Mouse (Mus musculus) brain, embryonic 14.5 days (tissue): ENCODE results near the gene Zfp354a.

ENCODE experiments used
- CTCF ChIP-seq: fragments of 200-500 bp; IDR thresholded peaks from 2 replicates; pipeline ENCODE4 v1.5.1; 2012; ENCODE audit warnings: inconsistent platforms, mild to moderate bottlenecking, moderate library complexity, borderline replicate concordance; ENCODE audit not compliant: insufficient read depth, insufficient read length; ENCODE audit errors: extremely low read depth
- POLR2A ChIP-seq: fragments of 200-500 bp; IDR thresholded peaks from 2 replicates; pipeline ENCODE4 v1.6.1; 2012; ENCODE audit warnings: mild to moderate bottlenecking, inconsistent platforms, borderline replicate concordance; ENCODE audit not compliant: poor library complexity, insufficient read depth, insufficient read length, severe bottlenecking; ENCODE audit errors: extremely low read depth

GRCm38 (mm10) chr11:51084527-51084926 lies 25.5 kb downstream of the Zfp354a start:
- TF ChIP-seq CTCF (no peak), POLR2A (no peak)
